Mouse (Mus musculus) heart, postnatal 0 days (tissue): ENCODE results near the gene Ugt1a8. TPM values are rescaled to one million over a fixed set of nuclear protein-coding genes. Genes with fewer than 3 reads are reported as not detected.
"Not testable (repeated sequence)": the region's sequence is repeated elsewhere in the genome, so short reads cannot be mapped to it uniquely, and the experiment has no call there.

Experiments used
- ATAC-seq: fragments of 200-750 bp; cut with Nextera tagmentation; 2 replicates; pipeline ENCODE4 v1.8.0; 2017; ENCODE audit warnings: low read depth, moderate number of reproducible peaks, moderate library complexity; ENCODE audit not compliant: insufficient read depth
- DNase-seq: peaks from one replicate; pipeline ENCODE4 v3.0.0-alpha.2; 2016; ENCODE audit warnings: low spot score
- H3K27ac ChIP-seq: fragments of 300-500 bp; sonication (generic); 2 replicates; pipeline ENCODE4 v1.5.1; 2014; ENCODE audit warnings: low read depth, mild to moderate bottlenecking
- H3K27me3 ChIP-seq: fragments of 300-500 bp; sonication (generic); 2 replicates; pipeline ENCODE4 v1.6.1; 2014; ENCODE audit warnings: low read length, mixed read lengths; ENCODE audit not compliant: control insufficient read depth, insufficient read depth
- H3K36me3 ChIP-seq: fragments of 300-500 bp; sonication (generic); replicated peaks from 2 replicates; pipeline ENCODE4 v1.6.1; 2014; ENCODE audit warnings: low read length, mixed read lengths; ENCODE audit not compliant: control insufficient read depth, insufficient read depth
- H3K4me1 ChIP-seq: fragments of 300-500 bp; sonication (generic); 2 replicates; pipeline ENCODE4 v1.6.1; 2014; ENCODE audit warnings: antibody characterized with exemption; ENCODE audit not compliant: control insufficient read depth, insufficient read depth
- H3K4me2 ChIP-seq: fragments of 300-500 bp; sonication (generic); 2 replicates; pipeline ENCODE4 v1.6.1; 2014; ENCODE audit warnings: low read depth, mild to moderate bottlenecking, low read length, moderate library complexity
- H3K4me3 ChIP-seq: fragments of 300-500 bp; sonication (generic); 2 replicates; pipeline ENCODE4 v1.5.1; 2014; ENCODE audit warnings: low read depth, low read length
- H3K9ac ChIP-seq: fragments of 300-500 bp; sonication (generic); replicated peaks from 2 replicates; pipeline ENCODE4 v1.6.1; 2014; ENCODE audit warnings: low read depth, low read length, mixed read lengths
- H3K9me3 ChIP-seq: fragments of 300-500 bp; sonication (generic); replicated peaks from 2 replicates; pipeline ENCODE4 v1.6.1; 2016; ENCODE audit warnings: low read length; ENCODE audit not compliant: control insufficient read depth
- CTCF ChIP-seq: IDR thresholded peaks from 2 replicates; pipeline ENCODE4 v1.5.1; 2016; ENCODE audit warnings: antibody characterized with exemption, control low read depth, low read depth
- EP300 ChIP-seq: IDR thresholded peaks from 2 replicates; pipeline ENCODE4 v1.6.1; 2016; ENCODE audit warnings: antibody characterized with exemption, low read depth
- WGBS: fragments of 180-500 bp; shearing (Covaris S2); extraction: QIAGEN DNeasy Blood & Tissue Kit; methylation state at CpG from one replicate; pipeline ENCODE4 v1.1.7; 2014; 5-methylcytosine and 5-hydroxymethylcytosine counted together
- polyA plus RNA-seq: library from polyadenylated mRNA; unstranded; fragments of >200 nt; fragmentation: Nextera tagmentation; extraction: Ambion mirVana; gene quantifications from 2 replicates; pipeline ENCODE4 v1.2.1, GENCODE M21; 2015
- total RNA-seq: library from RNA; depleted of rRNA; stranded (reverse); fragments of >200 nt; gene quantifications from 2 replicates; pipeline ENCODE4 v1.2.3, GENCODE M21; 2014; ENCODE audit warnings: low replicate concordance

Gene Ugt1a8
- total and polyA plus RNA-seq, 2 experiments from 2014 or later = not detected

- H3K36me3 ChIP-seq = no peaks in the 10 kb centered on the region
- no peak for DNase-seq
- no peak for ATAC-seq
- no peaks in the 10 kb centered on the region for H3K27me3 ChIP-seq
- H3K9me3 ChIP-seq = peaks cover 33% of the 10 kb centered on the region
- H3K4me3 ChIP-seq = no peak overlapping the region
- 32% methylated on average over 1 of the region's 1 CpGs for WGBS
- H3K4me1 ChIP-seq = no peaks in the 10 kb centered on the region
- H3K9ac ChIP-seq = no peak overlapping the region
- no peak overlapping the region for H3K4me2 ChIP-seq
- H3K27ac ChIP-seq = no peak overlapping the region
- TF ChIP-seq EP300 = no peak
- TF ChIP-seq CTCF = no peak
These were observed 136.0 kb downstream of the Ugt1a8 start for GRCm38 (mm10) chr1:88223591-88223990.

- no peak overlapping the region for H3K9ac ChIP-seq
- whole genome bisulfite sequencing = 56% methylated on average over 2 of the region's 2 CpGs
- H3K27me3 ChIP-seq = no peaks in the 10 kb centered on the region
- H3K36me3 ChIP-seq = no peaks in the 10 kb centered on the region
- H3K4me3 ChIP-seq = no peak overlapping the region
- H3K27ac ChIP-seq = no peak overlapping the region
- peaks cover 38% of the 10 kb centered on the region for H3K9me3 ChIP-seq
- TF ChIP-seq CTCF = no peak
- no peak for TF ChIP-seq EP300
- DNase-seq (no peak), ATAC-seq (no peak)
- H3K4me1 ChIP-seq = no peaks in the 10 kb centered on the region
- no peak overlapping the region for H3K4me2 ChIP-seq
These were observed 136.6 kb downstream of the Ugt1a8 start for GRCm38 (mm10) chr1:88224029-88224776.

GRCm38 (mm10) chr1:88225301-88225700, 137.7 kb downstream of the Ugt1a8 start:
- 24% methylated on average over 2 of the region's 2 CpGs for WGBS
- H3K4me1 ChIP-seq, ATAC-seq, DNase-seq, H3K9ac ChIP-seq, H3K4me2 ChIP-seq, H3K27ac ChIP-seq, H3K4me3 ChIP-seq, H3K27me3 ChIP-seq, H3K36me3 ChIP-seq: not testable (repeated sequence)
- H3K9me3 ChIP-seq = peaks cover 49% of the 10 kb centered on the region

- H3K4me2 ChIP-seq = no peak overlapping the region
- DNase-seq = no peak
- peaks cover 53% of the 10 kb centered on the region for H3K9me3 ChIP-seq
- no peaks in the 10 kb centered on the region for H3K27me3 ChIP-seq
- H3K9ac ChIP-seq = no peak overlapping the region
- H3K27ac ChIP-seq = no peak overlapping the region
- no peaks in the 10 kb centered on the region for H3K4me1 ChIP-seq
- no peak for TF ChIP-seq EP300
- TF ChIP-seq CTCF = no peak
- H3K4me3 ChIP-seq = no peak overlapping the region
- H3K36me3 ChIP-seq = no peaks in the 10 kb centered on the region
- ATAC-seq = no peak
These were observed 138.1 kb downstream of the Ugt1a8 start for GRCm38 (mm10) chr1:88225741-88226140.

- WGBS = 42% methylated on average over 5 of the region's 5 CpGs
- DNase-seq = no peak
These were observed 139.2 kb downstream of the Ugt1a8 start, which contains the start of gene Mroh2a for GRCm38 (mm10) chr1:88226670-88227379. Gene Mroh2a, plus strand, starts transcription at chr1:88226986.

More at GRCm38 (mm10) chr1:88226670-88227379, 139.2 kb downstream of the Ugt1a8 start, which contains the start of gene Mroh2a:
- H3K4me3 ChIP-seq = no peak within 1 kb of the TSS
- H3K27me3 ChIP-seq = no peaks in the 10 kb centered on the region
- no peak for ATAC-seq
- no peaks in the 10 kb centered on the region for H3K36me3 ChIP-seq
- H3K4me2 ChIP-seq = no peak within 1 kb of the TSS
- no peak within 1 kb of the TSS for H3K9ac ChIP-seq
- peaks cover 64% of the 10 kb centered on the region for H3K9me3 ChIP-seq
- TF ChIP-seq CTCF = no peak
- no peak for TF ChIP-seq EP300
- no peaks in the 10 kb centered on the region for H3K4me1 ChIP-seq
- H3K27ac ChIP-seq = no peak within 1 kb of the TSS
